Mouse (Mus musculus) ovary, adult 18-20 months (tissue): Measurements from ENCODE around the gene Aarsd1.
A peak's percentile ranks its signal among the peaks of the same experiment; 100 is the strongest.
"Not testable (repeated sequence)": the region's sequence is repeated elsewhere in the genome, so short reads cannot be mapped to it uniquely, and the experiment has no call there.

ENCODE experiments used
- DNase-seq: peaks from one replicate; pipeline ENCODE4 v3.0.0; 2022; ENCODE audit warnings: low spot score, mixed read lengths

Gene Aarsd1

GRCm38 (mm10) chr11:101446860-101447259 lies 29.4 kb upstream of the Aarsd1 start:
- DNase-seq = not testable (repeated sequence)

GRCm38 (mm10) chr11:101446319-101446718 lies 28.9 kb upstream of the Aarsd1 start:
- DNase-seq = no peak

DNA sequence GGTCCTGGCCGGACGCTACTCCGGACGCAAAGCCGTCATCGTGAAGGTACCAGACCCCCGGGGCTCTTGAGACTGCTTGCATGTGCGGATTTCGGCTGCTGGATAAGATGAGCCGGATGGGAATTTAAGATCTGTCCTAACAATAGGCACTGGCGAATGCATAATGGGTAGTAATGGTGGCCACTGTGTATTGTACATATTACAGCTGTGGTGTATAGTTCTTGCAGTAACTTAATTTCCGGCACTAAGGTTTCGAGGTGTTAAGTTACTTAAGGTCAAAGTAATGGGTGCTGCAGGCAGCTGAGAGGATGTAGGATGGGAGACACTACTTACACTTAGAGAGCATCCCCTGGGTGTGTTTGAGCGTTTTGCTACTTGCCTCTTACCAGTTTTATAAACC lies 25.3 kb upstream of the Aarsd1 start:
- DNase-seq = no peak

DNA sequence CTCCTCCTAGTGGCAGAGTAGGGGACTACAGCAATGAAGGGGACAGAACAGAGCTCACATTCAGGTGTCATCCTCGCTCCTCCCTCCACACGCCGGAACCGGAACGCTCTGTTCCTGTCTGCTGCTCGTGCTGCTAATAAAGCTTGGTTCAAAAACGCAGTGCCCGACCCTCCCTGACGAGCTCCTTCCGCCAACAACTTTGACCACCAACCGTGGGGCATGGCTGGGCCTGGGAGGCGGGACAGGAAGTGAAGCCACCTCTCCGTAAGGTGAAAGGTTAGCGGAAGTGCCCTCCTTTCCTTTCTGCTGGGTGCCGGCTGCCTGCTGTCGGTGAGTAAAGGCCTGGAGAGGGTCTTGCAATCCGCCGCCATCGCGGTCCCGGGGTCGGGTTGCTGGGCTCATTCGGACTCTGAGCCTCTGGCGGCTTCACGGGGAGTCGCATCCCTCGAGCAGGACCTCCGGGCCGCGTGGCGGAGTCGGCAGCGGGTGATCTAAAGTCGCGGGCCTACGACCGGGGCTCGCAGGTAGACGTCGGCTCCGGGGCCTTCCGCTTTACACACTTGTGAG lies 24.8 kb upstream of the Aarsd1 start, which contains the start of gene Rpl27:
Gene Rpl27 (plus strand): TSS at position 172 of the 567 bp plus-strand sequence.
- DNase-seq = peak; percentile 99

DNA sequence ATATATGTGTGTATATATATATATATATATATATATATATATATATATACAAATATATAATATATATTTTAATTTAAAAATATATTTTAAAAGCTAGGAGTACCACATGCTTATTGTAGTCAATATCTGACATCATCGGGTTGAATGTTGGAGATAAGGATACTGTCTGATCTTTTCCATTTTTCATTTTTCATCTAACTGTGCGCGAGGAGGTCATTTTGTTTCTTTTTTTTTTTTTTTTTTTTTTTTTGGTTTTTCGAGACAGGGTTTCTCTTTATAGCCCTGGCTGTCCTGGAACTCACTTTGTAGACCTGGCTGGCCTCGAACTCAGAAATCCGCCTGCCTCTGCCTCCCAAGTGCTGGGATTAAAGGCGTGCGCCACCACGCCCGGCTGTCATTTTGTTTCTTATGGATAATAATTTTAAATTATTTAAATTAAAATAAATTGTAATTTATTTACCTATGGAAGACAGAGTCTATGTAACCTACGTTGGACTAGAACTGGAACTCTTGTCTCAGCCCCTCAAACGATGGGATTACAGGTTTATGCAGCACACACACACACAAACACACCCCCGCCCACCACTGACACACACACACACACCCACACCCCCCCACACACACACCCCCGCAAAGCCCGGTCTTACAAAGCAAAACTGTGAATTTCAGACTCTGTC lies 24.2 kb upstream of the Aarsd1 start:
- DNase-seq = not testable (repeated sequence)

- DNase-seq = not testable (repeated sequence)
Observed at GRCm38 (mm10) chr11:101438006-101438405, 20.6 kb upstream of the Aarsd1 start.

GRCm38 (mm10) chr11:101436916-101437315 lies 19.5 kb upstream of the Aarsd1 start:
- no peak for DNase-seq

DNA sequence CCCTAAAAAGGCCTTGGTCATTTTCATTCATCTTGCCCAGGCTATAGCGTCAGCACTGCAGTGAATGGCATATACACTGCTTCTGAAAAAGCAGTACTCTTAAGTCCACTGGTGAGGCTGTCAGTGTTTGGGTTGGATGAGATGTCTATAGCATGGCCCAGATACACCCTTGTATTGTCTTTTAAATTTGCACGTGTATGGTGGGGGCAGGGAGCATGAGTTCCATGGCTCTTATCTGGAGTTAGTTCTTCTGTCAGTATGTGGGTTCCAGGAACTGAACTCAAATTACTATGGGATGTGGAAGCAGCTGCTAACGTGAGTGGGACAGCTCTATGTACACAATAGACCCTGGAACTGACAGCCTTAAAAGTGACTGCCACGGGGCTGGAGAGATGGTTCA lies 18.4 kb upstream of the Aarsd1 start:
- no peak for DNase-seq

DNA sequence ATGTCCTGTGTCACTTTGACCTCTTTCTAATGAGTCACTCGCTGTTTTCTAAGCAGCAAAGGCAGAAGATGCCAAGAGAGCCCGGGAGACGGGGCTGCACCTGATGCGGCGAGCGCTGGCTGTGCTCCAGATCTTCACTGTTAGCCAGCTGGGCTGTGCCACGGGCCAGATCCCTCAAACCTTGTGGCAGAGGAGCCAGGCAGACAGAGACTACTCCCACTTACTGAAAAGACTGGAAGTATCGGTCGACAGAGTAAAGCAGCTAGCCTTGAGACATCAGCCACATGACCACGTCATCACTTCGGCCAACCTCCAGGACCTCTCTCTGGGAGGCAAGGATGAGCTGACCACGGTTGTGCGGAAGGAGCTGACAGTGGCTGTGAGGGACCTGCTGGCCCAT lies 16.0 kb upstream of the Aarsd1 start:
- peak; percentile 52 for DNase-seq

DNA sequence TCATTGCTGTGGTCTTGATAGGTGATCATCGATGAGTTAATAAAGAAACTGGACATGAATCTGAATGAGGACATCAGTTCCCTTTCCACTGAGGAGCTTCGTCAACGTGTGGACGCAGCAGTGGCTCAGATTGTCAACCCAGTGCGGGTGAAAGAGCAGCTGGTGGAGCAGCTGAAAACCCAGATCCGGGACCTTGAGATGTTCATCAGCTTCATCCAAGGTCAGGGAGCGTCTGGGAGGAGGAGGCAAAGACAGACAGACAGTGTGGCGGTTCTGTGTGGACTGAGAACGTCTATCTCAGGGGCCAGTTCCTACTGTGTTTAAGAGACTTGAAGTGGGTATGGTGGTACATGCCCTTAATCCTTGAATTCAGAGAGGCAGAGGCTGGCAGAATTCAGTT lies 13.9 kb upstream of the Aarsd1 start:
- peak; percentile 56 for DNase-seq

- no peak for DNase-seq
Observed at GRCm38 (mm10) chr11:101426165-101426564, 8.8 kb upstream of the Aarsd1 start.

DNA sequence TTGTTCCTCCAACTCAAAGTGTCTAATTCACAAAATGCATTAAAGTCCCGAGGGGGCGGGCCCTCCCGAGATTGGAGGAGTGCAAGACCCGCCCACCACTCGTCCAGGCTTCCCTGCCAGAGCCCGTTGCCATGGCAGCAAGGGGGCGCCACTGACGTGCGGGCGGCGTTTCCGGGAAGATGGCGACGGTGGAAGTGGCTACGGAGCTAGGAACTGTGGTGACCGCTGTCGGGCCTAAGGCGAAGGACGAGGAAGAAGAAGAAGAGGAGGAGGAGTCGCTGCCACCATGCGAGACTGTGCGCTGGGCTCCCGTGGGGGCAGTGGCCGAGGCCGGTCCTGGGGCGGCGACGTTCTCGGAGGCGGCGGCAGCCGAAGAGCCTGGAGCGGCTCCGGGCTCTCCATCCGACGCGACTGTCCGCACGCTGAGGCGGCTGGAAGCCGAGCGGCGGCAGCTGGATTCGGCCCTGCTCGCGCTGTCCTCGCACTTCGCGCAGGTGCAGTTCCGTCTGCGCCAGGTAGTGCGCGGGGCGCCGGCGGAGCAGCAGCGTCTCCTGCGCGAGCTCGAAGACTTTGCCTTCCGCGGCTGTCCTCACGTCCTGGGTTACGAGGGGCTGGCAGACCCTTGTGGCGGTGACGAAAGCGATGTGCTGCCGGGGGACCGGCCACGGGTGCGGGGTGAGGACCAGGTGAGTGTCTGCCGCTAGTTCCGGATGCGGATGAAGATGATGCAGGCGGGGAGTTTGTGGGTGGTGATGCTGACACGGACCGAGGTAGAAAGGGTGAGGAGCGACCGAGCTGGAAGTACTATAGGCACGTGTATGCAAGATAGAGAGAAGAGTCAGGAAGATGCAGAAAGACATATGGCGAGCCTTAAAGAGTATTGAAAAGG lies 7.8 kb upstream of the Aarsd1 start, which contains the start of the genes Rundc1 and Ptges3l:
Gene Rundc1 (plus strand): TSS at position 161 of the 889 bp plus-strand sequence.
Gene Ptges3l (minus strand): TSS at position 409 of the 889 bp plus-strand sequence.
- DNase-seq = peak; percentile 95

DNA sequence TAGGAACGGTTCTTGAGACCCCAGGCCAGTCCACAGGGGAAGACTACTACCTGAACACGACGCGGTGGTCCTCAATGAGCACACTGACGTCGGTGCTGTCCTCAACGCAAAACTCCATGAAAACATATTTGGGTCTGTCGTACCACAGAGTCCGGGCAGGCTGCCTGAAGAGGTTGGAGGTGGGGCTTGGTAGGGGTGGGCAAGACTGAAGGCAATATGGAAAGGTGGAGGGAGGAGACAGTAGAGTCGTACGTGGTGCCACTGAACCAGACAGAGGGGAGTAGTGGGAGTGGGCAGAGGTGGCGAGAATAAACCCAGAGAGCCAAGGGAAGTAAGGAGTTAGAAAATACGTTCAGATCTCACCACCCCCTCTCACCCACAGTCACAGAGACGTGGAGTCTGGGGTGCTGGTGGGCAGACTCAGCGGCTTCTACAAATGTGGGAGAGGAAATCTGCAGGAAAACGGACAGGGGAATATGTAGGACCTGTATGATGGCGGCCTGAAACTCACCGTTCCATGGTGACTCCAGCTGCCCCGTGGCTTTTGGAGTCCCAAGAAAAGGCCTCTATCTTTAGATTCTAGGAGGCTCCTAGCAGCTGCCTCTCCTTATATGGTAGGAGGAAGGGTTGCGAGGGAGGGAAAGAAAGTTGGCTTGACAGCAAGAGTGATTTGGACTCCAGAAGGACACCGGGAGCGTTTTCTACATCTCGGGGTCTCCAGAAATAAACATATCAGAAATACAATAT lies 6.9 kb upstream of the Aarsd1 start, which contains the start of gene Gm27029:
Gene Gm27029 (minus strand): TSS at position 692 of the 747 bp plus-strand sequence.
- no peak for DNase-seq

DNA sequence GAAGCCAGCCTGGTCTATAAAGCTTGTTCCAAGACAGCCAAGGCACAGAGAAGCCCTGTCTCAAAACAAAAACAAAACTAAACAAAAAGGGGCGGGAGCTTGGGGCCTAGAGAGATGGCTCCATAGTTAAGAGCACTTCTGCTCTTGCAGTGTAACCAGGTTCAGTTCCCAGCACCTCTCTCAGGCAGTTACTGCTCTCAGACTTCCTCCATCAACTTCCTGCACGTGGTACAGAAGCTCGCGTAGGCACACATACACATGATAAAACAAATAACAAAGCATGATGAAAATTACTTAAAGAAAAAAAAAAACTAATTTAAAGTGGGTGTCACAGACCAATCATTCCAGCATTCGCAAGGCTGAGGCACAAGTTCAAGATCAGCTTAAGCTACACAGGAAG lies 2.7 kb upstream of the Aarsd1 start:
- no peak for DNase-seq

DNA sequence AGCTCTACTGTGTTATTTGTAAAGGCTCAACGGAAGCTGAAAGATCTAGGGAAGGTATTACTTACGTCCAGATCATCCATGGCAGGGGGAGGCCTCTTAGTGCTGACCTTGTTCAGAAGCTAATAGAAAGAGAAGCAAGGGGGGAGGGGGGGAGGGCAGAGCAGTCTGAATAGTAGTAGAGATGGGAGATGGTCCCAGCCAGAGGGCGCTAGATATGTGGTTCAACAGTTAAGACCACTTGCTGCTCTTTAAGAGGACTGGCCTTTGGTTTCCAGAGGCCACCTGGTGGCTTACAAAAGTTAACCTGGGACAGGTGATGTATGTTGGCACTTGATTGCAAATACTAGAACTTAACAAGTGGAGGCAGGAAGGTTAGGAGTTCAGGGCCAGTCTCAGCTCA lies 2.2 kb upstream of the Aarsd1 start:
- no peak for DNase-seq

- no peak for DNase-seq
Observed at GRCm38 (mm10) chr11:101418991-101419390, 1.6 kb upstream of the Aarsd1 start.

- DNase-seq = no peak
Observed at GRCm38 (mm10) chr11:101416433-101417100, 848 bp downstream of the Aarsd1 start.

GRCm38 (mm10) chr11:101415306-101415705 lies 2.1 kb downstream of the Aarsd1 start:
- no peak for DNase-seq

DNA sequence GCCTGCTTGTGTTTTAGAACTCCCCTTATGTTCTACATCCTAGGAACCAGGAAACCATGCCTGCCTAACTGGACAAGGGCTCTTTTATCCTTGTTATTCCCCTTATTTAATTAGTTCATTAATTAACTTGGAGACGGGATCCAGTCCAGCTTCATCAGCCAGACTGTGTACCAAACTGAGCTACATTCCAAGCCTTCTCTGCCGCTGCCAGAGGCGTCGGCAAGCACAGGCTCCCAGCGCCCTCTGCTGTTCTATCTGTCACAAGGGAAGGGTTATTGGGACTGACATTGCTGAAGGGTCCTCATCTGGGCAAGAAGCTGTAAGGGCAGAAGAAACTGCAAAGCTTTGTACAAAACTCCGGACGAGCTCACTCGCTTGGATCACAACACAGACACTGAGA lies 22.3 kb downstream of the Aarsd1 start:
- peak; percentile 55 for DNase-seq

DNA sequence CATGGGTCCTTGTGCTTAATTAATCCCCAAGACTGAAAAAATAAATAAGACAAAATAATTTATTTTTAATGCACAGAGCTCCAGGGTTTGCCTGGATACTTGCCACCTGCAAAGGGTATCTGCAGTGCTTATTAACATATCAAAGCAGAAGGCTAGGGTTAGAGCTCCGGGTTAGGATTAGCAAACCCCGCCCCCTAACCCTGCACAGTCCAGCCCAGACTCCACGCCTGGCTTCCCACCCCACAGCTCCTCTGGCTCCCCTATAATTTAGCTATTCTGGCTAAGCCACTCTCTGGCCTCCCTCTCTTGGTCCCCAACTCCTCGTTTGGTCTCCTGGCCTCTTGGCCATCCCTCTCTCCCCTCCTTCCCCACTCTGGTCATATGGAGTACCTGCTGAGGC lies 35.6 kb downstream of the Aarsd1 start:
- no peak for DNase-seq

GRCm38 (mm10) chr11:101378926-101379325 lies 38.5 kb downstream of the Aarsd1 start:
- no peak for DNase-seq
